Mouse (Mus musculus): Measurements from ENCODE around the gene Fcho2.
A peak's percentile ranks its signal among the peaks of the same experiment; 100 is the strongest.
"Not testable (repeated sequence)": the region's sequence is repeated elsewhere in the genome, so short reads cannot be mapped to it uniquely, and the experiment has no call there.

The Fcho2 gene

DNA sequence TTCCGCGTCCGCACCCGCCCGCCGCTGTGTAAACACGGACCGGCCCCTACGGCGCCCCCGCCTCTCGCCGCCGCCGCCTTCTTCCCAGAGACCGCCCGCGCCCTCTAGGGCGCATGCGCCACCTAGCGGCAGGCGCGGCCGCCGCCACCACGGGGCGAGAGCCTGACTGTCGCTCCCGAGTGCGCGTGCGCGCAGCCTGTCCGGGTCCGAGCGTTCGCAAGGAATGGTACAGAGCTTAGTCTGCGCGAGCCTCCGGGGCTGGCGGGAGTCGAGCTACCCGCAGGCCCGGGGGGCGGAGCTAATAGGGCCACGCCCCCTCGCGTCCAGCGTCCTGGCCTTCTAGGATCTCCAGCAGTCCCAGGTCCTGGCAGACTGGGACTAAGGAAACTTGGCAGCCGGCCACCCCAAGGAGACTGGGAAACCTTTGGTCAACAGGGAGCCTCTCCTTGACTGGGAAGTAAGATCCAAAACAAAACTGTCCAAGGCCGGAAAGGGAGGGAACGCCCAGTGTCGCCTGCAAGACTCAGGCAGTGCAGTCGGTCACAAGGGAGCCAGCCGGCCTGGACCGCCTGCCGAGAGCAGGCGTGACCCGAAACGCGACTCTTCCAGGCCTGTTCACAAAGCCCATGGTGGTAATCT lies at the start of gene Fcho2:
Gene Fcho2 (minus strand): TSS at position 303 of the 639 bp plus-strand sequence.
- DNase-seq (ENCODE audit: low spot score in 2 of 2) = peak; percentile 97

DNA sequence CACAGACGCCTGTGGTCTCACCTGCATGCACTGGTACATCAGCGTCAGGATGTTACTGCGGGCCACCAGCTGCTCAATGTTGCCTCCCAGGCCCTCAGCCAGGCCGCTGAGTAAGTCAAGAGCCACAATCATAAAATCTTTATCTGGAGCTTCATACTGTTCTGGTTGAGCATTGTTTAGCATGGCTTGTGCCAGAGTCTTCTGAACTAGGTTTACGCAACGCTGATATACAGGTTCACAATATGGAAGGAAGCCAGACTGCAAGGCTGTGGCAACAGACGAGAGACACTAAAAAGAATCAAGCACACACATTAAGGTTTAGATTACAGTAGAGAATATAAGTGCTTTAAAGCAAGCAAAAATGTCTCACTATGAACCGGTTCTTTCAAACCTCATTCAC lies 40.0 kb upstream of the Fcho2 start:
- no peak for DNase-seq (ENCODE audit: low spot score in 2 of 2)

DNA sequence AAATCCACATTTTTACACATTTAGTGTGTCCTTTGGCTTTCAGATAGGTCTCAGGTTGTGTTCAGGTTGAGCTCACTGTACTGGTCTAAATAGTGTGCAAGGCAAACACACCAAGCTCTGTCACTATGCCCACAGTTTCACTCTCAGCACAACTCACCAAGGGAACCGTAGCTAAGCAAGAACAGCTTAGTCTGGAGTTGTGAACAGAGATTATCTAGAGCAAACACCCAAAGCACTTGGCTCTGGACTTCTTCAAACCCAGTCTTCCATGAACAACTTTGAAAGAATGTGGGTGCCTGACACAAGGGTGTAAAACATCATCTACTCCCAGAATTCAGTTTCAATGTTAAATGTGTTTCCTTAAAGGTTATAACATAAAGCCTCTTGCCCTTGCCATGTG lies 30.5 kb upstream of the Fcho2 start:
- DNase-seq (ENCODE audit: low spot score in 2 of 2) = no peak

- DNase-seq (ENCODE audit: low spot score in 2 of 2) = no peak
These were observed 21.3 kb upstream of the Fcho2 start for GRCm38 (mm10) chr13:98836423-98837088.

- DNase-seq (ENCODE audit: low spot score in 2 of 2) = no peak
These were observed 20.5 kb upstream of the Fcho2 start for GRCm38 (mm10) chr13:98835740-98836139.

DNA sequence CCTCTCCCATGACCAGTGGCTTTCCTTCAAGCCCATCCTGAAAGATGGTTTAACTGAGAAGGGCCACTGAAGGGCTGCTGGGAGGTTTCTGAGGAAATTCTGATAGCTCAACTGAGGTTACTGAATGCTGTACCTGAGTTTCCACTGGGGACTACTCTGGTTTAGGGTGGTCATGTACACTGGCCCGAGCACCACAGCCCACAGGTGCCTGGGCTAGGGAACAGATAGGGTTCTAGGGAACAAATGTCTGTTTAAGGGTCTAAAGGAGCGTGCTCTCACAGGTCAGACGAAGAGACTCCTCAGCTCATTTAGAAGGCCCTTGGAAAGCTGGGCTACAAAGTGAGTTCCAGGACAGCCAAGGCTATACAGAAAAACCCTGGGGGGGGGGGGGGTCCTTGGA lies 19.5 kb upstream of the Fcho2 start:
- DNase-seq (ENCODE audit: low spot score in 2 of 2) = no peak

DNA sequence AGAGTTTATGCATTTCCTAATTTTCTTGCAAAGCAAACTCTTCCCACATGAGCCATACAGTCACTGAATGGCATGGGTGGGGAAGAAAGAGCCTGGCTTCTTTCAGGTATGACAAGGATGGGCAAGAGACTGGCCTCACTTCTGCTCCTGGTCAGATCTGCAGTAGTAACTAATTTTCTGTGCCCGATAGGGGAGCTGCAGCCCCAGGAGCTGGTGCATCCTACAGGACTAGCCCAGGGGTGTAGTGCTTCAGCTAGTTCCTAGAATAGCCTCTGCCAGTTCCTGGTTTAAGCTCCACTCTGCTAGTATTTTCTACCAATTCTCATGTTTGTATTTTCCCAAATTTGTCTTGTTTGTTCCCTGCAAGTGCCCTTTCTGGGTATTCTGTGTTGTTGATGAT lies 18.9 kb upstream of the Fcho2 start:
- no peak for DNase-seq (ENCODE audit: low spot score in 2 of 2)

DNA sequence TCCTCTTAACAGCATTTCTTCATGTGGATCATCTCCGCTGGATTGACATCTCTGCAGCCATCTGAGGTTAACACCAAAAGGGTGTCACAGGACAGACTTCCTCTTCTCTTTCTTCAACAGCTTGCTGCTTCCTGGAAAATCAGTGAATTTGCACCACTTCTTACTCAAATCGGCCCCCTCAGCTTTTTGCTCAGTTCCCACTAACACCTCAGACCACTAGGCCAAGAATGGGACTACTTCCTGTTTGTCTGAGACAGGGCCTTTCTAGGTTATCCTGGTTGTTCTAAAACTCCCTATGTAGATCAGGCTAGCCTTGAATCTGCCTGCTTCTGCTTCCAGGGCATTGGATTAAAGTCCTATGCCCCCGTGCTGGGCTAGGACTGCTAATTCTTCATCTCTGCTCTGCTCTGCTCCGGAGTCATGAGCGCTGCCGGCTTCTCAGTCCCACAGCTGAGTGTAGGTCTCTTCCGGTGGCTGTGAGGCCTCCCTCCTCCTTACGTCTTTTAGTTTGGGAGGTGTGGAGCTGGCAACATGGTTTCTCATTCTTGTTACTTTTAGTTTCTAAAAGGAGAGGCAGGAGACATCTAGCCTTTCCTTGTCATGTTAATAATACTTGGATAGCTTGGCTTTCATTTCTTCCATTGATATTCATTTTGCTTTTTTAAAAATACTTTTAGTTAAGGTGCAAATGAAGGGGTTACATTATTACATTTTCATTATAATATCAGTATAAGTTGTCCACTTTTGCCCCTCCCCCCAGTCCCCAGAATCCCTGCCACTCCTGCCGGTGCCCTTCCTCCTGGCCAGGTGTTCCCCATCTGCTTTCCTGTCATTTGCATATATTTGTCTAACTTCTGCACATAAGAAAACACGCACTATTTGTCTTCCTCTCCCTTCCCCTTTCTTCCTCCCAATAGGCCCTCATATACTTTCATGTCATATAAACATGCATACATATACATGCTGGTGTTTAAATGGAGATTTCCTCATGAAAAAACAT lies 17.5 kb upstream of the Fcho2 start:
- DNase-seq (ENCODE audit: low spot score in 2 of 2) = no peak

DNA sequence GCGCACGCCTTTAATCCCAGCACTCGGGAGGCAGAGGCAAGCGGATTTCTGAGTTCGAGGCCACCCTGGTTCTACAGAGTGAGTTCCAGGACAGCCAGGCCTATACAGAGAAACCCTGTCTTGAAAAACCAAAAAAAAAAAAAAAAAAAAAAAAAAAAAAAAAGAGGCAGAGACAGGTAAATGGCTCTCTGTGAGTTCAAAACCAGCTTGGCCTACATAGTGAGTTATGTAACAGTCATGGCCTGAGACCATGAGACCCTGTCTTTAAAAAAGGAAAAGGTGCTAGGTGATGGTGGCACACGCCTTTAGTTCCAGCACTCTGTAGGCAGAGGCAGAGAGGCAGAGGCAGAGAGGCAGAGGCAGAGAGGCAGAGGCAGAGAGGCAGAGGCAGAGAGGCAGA lies 13.8 kb upstream of the Fcho2 start:
- not testable (repeated sequence) for DNase-seq (ENCODE audit: low spot score in 2 of 2)

DNA sequence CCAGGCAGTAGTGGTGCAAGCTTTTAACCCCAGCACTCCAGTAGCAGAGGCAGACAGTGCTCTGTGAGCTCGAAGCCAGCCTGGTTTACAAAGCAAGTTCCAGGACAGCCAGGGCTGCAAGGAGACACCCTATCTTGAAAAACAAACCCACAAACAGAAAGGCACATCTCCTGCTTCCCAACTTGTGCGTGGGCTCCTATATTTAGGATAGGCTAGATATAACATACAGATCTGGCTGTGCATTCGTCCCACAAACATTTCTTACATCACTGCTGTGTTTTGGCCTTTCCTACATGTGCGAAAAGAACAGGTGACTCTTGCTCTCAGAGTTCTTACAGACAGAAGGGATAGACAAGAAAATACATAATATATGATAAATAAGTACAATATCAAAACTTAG lies 10.3 kb upstream of the Fcho2 start:
- DNase-seq (ENCODE audit: low spot score in 2 of 2) = no peak

- no peak for DNase-seq (ENCODE audit: low spot score in 2 of 2)
These were observed 3.8 kb upstream of the Fcho2 start for GRCm38 (mm10) chr13:98819094-98819493.

DNA sequence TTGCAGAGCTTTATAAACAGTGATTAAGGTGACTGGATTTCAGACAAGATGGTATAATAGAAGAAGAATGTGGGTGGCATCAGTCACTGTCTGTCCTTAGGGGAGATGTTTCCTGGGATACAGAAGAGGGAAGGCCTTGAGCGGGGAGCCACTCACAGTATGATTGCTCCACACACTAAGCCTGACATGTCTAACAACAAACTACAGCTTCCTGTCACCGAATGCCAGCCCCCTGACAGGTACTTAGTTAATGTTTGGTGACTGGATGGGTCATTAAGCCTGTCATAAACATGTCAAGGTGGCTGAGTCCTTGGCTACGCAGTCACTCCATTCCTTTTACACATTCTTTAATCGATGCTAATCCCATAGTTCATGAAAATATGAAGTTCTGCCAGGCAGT lies 3.0 kb upstream of the Fcho2 start:
- DNase-seq (ENCODE audit: low spot score in 2 of 2) = no peak

DNA sequence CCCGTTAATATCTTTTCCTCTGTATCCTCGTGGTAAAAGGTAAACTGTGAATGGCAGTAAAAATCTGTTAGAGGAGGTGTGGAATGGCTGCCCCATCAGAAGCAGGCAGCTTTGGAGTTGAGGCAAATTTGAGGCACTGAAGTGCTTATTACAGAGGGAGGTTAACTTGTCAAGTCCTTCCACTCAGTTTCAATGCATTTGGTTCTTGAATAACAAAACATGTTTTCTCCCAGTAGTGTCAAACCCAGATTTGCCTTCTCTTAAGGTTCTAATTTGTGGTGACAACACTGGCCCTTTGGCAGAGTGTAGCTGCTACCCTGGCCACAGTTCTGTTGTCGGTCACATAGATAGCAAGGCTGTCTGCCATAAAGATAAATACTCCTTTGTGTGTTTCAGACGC lies 2.5 kb upstream of the Fcho2 start:
- DNase-seq (ENCODE audit: low spot score in 2 of 2) = no peak

GRCm38 (mm10) chr13:98816981-98817660 lies 1.9 kb upstream of the Fcho2 start:
- not testable (repeated sequence) for DNase-seq (ENCODE audit: low spot score in 2 of 2)

DNA sequence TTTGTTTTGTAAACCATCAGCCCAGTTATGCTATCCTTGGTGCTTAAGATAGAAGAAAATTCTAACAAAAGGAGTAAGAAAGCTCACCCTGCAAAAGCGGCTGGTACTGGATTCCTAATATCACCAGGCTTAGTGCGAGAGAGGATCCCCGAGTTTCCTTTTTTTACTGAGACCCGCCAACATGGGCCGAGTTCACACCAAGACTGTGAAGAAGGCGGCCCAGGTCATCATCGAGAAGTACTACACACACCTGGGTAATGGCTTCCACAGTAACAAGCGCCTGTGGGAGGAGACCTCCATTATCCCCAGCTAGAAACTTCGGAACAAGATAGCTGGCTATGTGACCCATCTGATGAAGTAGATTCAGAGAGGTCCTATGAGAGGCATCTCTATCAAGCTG lies 1.3 kb upstream of the Fcho2 start:
- no peak for DNase-seq (ENCODE audit: low spot score in 2 of 2)

DNA sequence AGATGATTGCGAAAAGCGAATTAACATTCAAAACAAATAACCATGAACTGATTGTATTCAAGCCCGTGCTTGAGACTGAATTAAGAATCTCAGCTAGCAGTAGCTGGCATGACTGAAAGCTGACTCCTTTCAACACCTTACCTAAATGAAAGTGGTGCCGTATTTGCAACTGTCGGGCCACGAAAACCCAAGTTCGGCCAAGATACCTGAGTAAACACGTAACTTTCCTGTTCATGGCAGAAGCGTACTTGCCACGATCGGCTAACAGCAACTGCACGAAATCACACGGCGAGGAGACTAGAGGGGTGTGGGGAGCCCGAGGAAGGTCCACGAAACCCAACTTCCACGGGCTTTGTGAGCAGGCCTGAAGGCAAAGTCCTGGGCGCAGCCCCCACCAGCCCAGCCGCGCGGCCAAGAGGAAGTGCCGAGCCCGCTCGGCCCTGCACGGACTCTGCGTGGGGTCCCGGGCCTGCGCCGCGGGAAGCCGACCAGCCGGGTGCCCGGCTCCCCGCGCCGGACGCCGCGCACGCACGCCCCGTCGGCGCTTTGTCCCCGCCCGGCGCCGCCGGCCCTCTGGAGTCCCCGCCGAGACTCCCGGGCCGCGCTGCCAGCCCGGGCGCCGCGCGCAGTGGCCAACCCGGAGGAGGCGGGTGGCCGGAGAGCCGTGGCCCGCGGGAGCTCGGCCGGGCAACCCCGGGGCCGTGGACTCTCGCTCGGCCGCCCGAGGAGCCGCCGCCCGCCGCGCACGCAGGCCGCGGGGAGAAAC lies 791 bp downstream of the Fcho2 start:
- DNase-seq (ENCODE audit: low spot score in 2 of 2) = peak; percentile 28 to 53

- no peak for DNase-seq (ENCODE audit: low spot score in 2 of 2)
These were observed 1.5 kb downstream of the Fcho2 start for GRCm38 (mm10) chr13:98813596-98814274.

- no peak for DNase-seq (ENCODE audit: low spot score in 2 of 2)
These were observed 2.1 kb downstream of the Fcho2 start for GRCm38 (mm10) chr13:98813167-98813566.

GRCm38 (mm10) chr13:98812285-98812684 lies 3.0 kb downstream of the Fcho2 start:
- DNase-seq (ENCODE audit: low spot score in 2 of 2) = no peak

- DNase-seq (ENCODE audit: low spot score in 2 of 2) = no peak
These were observed 5.1 kb downstream of the Fcho2 start for GRCm38 (mm10) chr13:98810143-98810542.

GRCm38 (mm10) chr13:98809087-98809486 lies 6.2 kb downstream of the Fcho2 start:
- DNase-seq (ENCODE audit: low spot score in 2 of 2) = no peak
